Mouse (Mus musculus) heart, embryonic 16.5 days (tissue): ENCODE measurements at regions not wholly inside any gene's neighbourhood (a gene's known extent, or its start where the extent isn't known, plus 50 kb on each side); places are given as distances from the start of the nearest gene placed in this dataset.

ENCODE experiments used
- ATAC-seq: fragments of 200-750 bp; cut with Nextera tagmentation; replicated peaks from 2 replicates; pipeline ENCODE4 v1.8.0; 2017; ENCODE audit warnings: moderate number of reproducible peaks; ENCODE audit not compliant: insufficient read depth, low FRiP score; ENCODE audit errors: extremely low read depth
- H3K27ac ChIP-seq: fragments of 300-500 bp; sonication (generic); 2 replicates; pipeline ENCODE4 v1.5.1; 2014; ENCODE audit warnings: mild to moderate bottlenecking, low read length, control low read depth, moderate library complexity
- H3K27me3 ChIP-seq: fragments of 300-500 bp; sonication (generic); 2 replicates; pipeline ENCODE4 v1.6.1; 2014; ENCODE audit warnings: low read length, mixed read lengths; ENCODE audit not compliant: control insufficient read depth, insufficient read depth
- H3K36me3 ChIP-seq: fragments of 300-500 bp; sonication (generic); 2 replicates; pipeline ENCODE4 v1.6.1; 2014; ENCODE audit not compliant: control insufficient read depth, insufficient read depth
- H3K4me1 ChIP-seq: fragments of 300-500 bp; sonication (generic); 2 replicates; pipeline ENCODE4 v1.6.1; 2014; ENCODE audit warnings: low read length, mixed read lengths; ENCODE audit not compliant: control insufficient read depth, insufficient read depth
- H3K4me2 ChIP-seq: fragments of 300-500 bp; sonication (generic); 2 replicates; pipeline ENCODE4 v1.6.1; 2014; ENCODE audit warnings: low read depth, mild to moderate bottlenecking, control low read depth, low read length
- H3K4me3 ChIP-seq: fragments of 300-500 bp; sonication (generic); 2 replicates; pipeline ENCODE4 v1.5.1; 2014; ENCODE audit warnings: mild to moderate bottlenecking, control low read depth, low read length
- H3K9ac ChIP-seq: fragments of 300-500 bp; sonication (generic); 2 replicates; pipeline ENCODE4 v1.6.1; 2014; ENCODE audit warnings: low read length, control low read depth
- H3K9me3 ChIP-seq: fragments of 300-500 bp; sonication (generic); replicated peaks from 2 replicates; pipeline ENCODE4 v1.6.1; 2016; ENCODE audit warnings: low read length; ENCODE audit not compliant: control insufficient read depth
- WGBS: fragments of 180-500 bp; shearing (Covaris S2); extraction: QIAGEN DNeasy Blood & Tissue Kit; methylation state at CpG from one replicate; pipeline ENCODE4 v1.1.7; 2014; 5-methylcytosine and 5-hydroxymethylcytosine counted together

GRCm38 (mm10) chr10:126531950-126532349 lies 369.2 kb downstream of the Atp23 start:
- H3K9ac ChIP-seq, result no peak overlapping the region
- no peak overlapping the region for H3K4me2 ChIP-seq
- H3K9me3 ChIP-seq, result no peaks in the 10 kb centered on the region
- no peaks in the 10 kb centered on the region for H3K36me3 ChIP-seq
- ATAC-seq, result no peak
- H3K27ac ChIP-seq, result no peak overlapping the region
- no peaks in the 10 kb centered on the region for H3K4me1 ChIP-seq
- H3K27me3 ChIP-seq, result no peaks in the 10 kb centered on the region
- WGBS, result 35% methylated on average over 3 of the region's 3 CpGs
- H3K4me3 ChIP-seq, result no peak overlapping the region

- Histone ChIP-seq H3K4me1 (no peaks in the 10 kb centered on the region), H3K36me3 (no peaks in the 10 kb centered on the region), H3K4me2 (no peak overlapping the region), H3K9ac (no peak overlapping the region), H3K27me3 (no peaks in the 10 kb centered on the region), H3K9me3 (no peaks in the 10 kb centered on the region), H3K4me3 (no peak overlapping the region), H3K27ac (no peak overlapping the region)
- WGBS, result 48% methylated on average over 1 of the region's 1 CpGs
- no peak for ATAC-seq
These were observed 369.8 kb downstream of the Atp23 start for GRCm38 (mm10) chr10:126531368-126531767.

- Histone ChIP-seq H3K9ac (no peak overlapping the region), H3K4me2 (no peak overlapping the region), H3K27me3 (no peaks in the 10 kb centered on the region), H3K27ac (no peak overlapping the region), H3K36me3 (no peaks in the 10 kb centered on the region), H3K9me3 (no peaks in the 10 kb centered on the region), H3K4me1 (no peaks in the 10 kb centered on the region), H3K4me3 (no peak overlapping the region)
- no peak for ATAC-seq
- 91% methylated on average over 2 of the region's 2 CpGs for WGBS
These were observed 372.4 kb downstream of the Atp23 start for GRCm38 (mm10) chr10:126528801-126529200.

DNA sequence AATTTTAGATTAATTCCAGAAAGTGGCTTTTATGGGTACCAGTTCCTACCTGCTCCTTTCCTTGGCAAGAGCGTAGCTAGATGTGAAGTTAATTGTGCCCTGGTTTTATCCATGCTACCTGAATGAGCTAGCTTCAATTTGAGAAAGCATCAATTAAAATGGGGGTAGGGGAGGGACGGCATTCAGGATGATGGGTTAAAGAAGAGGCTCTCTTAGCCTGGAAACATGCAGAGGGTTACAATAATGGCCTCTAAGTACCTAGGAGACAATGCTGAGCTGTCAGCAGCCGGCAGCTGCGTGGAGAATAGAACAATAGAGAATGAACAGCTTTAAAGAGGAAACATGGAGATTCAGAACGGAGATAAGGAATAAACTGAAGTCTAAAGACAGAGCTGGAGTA lies 375.0 kb downstream of the Atp23 start:
- 54% methylated on average over 5 of the region's 5 CpGs for WGBS
- no peak for ATAC-seq
- no peaks in the 10 kb centered on the region for H3K36me3 ChIP-seq
- H3K9me3 ChIP-seq, result no peaks in the 10 kb centered on the region
- no peaks in the 10 kb centered on the region for H3K27me3 ChIP-seq
- no peak overlapping the region for H3K4me3 ChIP-seq
- no peaks in the 10 kb centered on the region for H3K4me1 ChIP-seq
- H3K27ac ChIP-seq, result no peak overlapping the region
- no peak overlapping the region for H3K9ac ChIP-seq
- H3K4me2 ChIP-seq, result no peak overlapping the region

DNA sequence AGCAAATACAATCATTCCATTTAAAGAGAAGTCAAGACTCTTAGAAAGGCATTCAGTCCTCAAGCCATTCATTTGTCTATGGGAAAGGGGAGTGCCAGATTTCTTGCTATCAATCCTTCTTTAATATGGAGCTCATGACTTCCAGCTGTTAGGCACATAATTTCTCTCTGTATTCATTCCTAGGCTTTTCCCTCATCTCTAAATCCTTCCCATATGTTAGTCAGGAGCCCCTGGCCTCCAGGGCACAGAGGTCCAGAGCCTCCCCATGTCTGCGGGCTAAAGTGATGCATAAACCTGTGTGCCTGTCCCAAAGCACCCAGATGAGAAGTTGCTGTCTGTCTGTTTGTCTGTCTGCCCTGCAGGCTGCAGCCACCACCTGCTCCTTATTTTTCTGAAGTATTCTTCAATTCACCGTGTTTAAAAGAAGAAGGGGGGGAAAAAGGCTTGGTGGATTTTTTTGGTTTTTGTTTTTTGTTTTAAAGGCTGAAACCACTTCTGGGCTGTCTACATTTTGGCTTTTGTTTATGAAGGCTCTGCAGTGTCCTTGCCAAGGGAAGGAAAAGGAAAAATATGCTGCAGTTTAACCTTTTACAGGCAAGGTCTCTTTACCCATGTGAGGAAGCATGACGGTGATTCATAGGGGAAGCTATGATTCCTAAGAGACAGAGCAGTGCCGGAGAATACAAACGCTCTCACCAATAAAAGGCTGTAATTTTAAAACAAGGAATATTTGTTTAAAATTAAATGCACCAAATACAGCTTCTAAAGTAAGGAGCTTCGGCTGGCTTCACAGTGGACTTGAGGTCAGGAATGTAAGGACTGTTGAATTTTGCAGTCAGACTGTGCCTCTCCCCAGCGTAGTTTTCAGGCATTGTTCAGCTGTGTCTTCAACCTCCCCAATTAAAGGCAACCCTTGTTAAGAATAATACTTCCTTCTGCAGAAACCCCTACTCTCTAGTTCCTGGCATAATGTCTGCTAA lies 379.0 kb downstream of the Atp23 start:
- WGBS, result 66% methylated on average over 7 of the region's 7 CpGs
- no peak for ATAC-seq
- no peak overlapping the region for H3K4me2 ChIP-seq

GRCm38 (mm10) chr10:126520973-126521372 lies 380.2 kb downstream of the Atp23 start:
- Histone ChIP-seq H3K9ac (no peak overlapping the region), H3K9me3 (peaks cover 4% of the 10 kb centered on the region; the same call in 1 of the 2 replicates), H3K27me3 (no peaks in the 10 kb centered on the region), H3K4me1 (no peaks in the 10 kb centered on the region), H3K4me3 (no peak overlapping the region), H3K4me2 (no peak overlapping the region), H3K27ac (no peak overlapping the region), H3K36me3 (no peaks in the 10 kb centered on the region)
- no peak for ATAC-seq
- 86% methylated on average over 9 of the region's 9 CpGs for WGBS

More for the DNA sequence above, 379.0 kb downstream of the Atp23 start:
- Histone ChIP-seq H3K27ac (no peak overlapping the region), H3K27me3 (no peaks in the 10 kb centered on the region), H3K9me3 (no peaks in the 10 kb centered on the region), H3K4me3 (no peak overlapping the region), H3K9ac (no peak overlapping the region), H3K36me3 (no peaks in the 10 kb centered on the region), H3K4me1 (no peaks in the 10 kb centered on the region)

GRCm38 (mm10) chr10:126513185-126513584 lies 388.0 kb downstream of the Atp23 start:
- Histone ChIP-seq H3K36me3 (no peaks in the 10 kb centered on the region), H3K4me1 (no peaks in the 10 kb centered on the region), H3K9me3 (peaks cover 4% of the 10 kb centered on the region; the same call in 1 of the 2 replicates), H3K4me2 (no peak overlapping the region), H3K9ac (no peak overlapping the region), H3K4me3 (no peak overlapping the region), H3K27me3 (no peaks in the 10 kb centered on the region), H3K27ac (no peak overlapping the region)
- no peak for ATAC-seq
- 81% methylated on average over 7 of the region's 7 CpGs for WGBS

- Histone ChIP-seq H3K36me3 (no peaks in the 10 kb centered on the region), H3K4me3 (no peak overlapping the region), H3K4me2 (no peak overlapping the region), H3K9me3 (no peaks in the 10 kb centered on the region), H3K27ac (no peak overlapping the region), H3K9ac (no peak overlapping the region), H3K4me1 (no peaks in the 10 kb centered on the region), H3K27me3 (no peaks in the 10 kb centered on the region)
- 87% methylated on average over 10 of the region's 10 CpGs for WGBS
- no peak for ATAC-seq
These were observed 389.6 kb downstream of the Atp23 start for GRCm38 (mm10) chr10:126511511-126511910.

DNA sequence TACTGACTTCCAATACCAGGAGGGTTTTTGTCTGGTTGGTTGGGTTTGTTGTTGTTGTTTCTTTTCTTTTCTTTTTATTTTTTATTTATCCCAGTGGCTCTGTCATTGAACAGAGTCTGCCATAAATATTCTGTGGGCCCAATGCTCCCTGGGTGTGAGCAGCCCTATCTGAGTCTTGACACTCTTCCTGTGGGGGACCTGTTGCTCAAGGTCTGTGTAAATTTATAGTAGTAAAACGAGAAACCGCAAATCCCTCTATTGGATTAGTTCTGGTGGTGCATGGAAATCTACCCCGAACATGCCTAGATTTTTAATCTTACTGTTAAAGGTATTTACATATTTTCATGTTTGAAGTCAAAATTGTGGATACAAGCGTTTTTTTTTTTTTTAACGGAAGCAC lies 395.2 kb downstream of the Atp23 start:
- H3K4me2 ChIP-seq, result no peak overlapping the region
- H3K9ac ChIP-seq, result no peak overlapping the region
- H3K27me3 ChIP-seq, result no peaks in the 10 kb centered on the region
- no peaks in the 10 kb centered on the region for H3K36me3 ChIP-seq
- no peak for ATAC-seq
- no peak overlapping the region for H3K27ac ChIP-seq
- no peak overlapping the region for H3K4me3 ChIP-seq
- no peaks in the 10 kb centered on the region for H3K9me3 ChIP-seq
- 86% methylated on average over 5 of the region's 5 CpGs for WGBS
- H3K4me1 ChIP-seq, result no peaks in the 10 kb centered on the region
